Mouse (Mus musculus) lung, postnatal 36 days (tissue): Measurements from ENCODE around the gene Sephs1.
"Not testable (repeated sequence)": the region's sequence is repeated elsewhere in the genome, so short reads cannot be mapped to it uniquely, and the experiment has no call there.

Experiments used
- DNase-seq: peaks from one replicate; pipeline ENCODE4 v3.0.0; 2022; ENCODE audit warnings: mixed read lengths

Gene Sephs1

DNA sequence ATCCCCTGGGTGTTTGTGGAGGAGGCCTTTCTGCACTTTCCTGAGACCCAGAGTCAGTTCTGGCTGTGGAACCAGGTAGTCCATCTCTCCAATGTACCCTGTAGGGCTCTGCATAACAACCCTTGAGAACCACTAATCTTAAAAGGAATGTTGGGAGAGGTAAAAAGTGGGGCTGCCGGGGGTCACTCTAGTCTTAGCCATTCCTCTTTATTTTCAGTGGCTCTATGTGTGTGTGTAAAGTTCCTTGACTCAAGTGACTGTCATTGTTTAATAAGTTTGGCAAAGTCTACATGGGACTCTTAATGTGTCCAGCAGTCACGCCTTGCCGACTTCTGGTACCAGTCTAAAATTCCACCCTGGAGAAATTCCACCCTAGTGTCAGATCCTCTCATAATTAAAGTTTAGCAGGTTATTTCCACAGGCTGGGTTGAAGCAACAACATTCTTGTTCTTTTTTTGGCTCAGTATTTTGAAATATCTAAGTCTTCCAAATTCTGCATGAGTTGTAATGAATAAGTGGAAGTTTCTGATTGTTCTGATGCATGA lies 27.5 kb downstream of the Sephs1 start:
- DNase-seq, result peak; percentile 24

DNA sequence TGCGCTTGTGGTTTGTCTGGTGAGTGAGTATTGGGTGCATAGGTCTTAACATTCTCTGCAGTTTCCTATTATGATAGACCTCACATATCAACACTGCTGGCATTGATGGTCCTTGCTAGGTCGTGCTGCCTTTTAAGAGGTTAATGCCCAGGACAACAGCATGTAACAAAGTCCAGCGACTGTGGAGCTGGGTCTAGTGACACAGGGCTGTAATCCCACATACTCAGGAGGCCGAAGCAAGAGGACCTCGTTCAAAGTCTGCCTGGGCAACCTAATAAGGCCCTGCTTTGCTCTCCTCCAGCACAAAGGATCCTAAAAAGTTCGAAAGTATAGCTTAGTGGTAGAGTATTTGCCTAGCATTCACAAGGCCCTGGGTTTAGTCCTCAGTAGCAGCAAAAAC lies 28.5 kb downstream of the Sephs1 start:
- no peak for DNase-seq

GRCm38 (mm10) chr2:4910521-4910920 lies 29.2 kb downstream of the Sephs1 start:
- no peak for DNase-seq

GRCm38 (mm10) chr2:4913949-4914348 lies 32.6 kb downstream of the Sephs1 start:
- no peak for DNase-seq

- no peak for DNase-seq
These were observed 34.7 kb downstream of the Sephs1 start for GRCm38 (mm10) chr2:4916037-4916436.

DNA sequence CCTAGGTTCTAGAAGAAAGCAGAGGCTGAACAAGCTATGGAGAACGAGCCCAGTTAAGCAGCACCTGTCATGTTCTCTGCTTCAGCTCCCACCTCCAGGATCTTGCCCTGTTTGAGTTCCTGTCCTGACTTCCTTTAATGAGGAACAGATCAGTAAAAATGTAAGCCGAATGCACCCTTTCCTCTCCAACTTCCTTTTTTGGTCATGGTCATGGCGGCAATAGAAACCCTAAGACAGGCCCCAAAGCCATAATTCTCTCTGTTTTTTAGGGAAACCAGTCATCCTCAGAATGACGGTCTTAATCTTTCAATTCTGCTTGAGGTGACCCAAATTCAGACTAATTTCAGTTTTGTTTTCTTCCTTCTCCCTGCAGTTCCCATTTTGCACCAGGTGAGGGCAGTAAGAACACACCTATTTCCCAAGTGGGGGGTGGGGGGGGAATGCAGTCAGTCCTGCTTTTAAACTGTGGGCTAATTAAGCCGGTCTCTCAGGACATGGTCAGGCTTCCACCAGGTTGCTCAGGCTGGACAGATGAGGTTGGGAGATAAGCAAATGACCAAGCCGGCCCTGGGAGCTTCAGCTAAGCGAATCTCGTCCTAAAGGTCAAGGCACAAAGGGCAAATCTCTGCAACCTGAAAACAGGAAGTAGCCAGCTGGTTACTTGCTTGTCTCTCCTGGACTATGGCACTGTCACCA lies 36.1 kb downstream of the Sephs1 start:
- DNase-seq, result peak; percentile 80

DNA sequence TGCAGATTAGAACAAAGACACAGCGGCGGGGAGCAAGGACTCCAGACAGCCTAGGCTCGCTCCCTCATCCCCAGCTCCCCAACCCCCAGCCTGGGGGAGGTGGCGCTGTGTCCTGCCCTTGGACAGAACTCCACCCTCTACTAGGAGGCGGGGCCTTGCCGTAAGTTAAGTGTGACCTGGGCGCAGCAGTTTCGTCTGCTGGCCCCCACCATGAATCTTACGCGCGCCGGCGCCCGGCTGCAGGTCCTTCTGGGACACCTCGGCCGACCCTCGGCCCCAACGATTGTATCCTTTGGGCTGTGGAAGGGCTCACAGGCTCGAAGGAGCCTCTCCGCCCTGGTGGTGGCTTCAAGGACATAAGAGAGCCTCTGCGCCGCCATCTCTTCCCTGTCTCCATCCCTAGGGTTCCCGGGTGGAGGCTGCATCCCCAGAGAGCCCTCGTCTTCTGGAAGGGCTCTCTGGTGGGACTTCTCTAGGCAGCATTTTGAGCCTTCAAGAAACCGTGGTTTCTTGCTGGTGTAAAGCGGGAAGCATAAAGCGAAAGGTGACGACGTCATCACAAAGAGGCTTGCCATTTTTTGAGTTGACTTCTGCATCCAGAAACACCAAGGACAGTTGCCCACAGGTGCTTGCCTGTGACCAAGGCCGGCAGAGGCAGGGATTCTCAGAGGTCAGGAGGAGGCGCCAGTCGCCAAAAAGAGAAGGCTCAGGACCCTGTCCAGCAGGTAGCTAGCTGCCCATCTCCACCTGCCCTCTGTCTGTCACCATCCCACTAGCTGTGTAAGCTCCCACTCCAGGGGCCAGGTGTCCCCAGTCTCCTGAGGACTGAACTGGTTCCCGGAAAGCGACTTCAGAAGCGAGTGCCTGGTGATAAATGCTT lies 37.7 kb downstream of the Sephs1 start, which contains the start of gene Phyh:
Gene Phyh, plus strand, starts transcription at position 160 of the 880 bp plus-strand sequence.
- DNase-seq, result peak; percentile 95

GRCm38 (mm10) chr2:4921019-4921418 lies 39.7 kb downstream of the Sephs1 start:
- no peak for DNase-seq

DNA sequence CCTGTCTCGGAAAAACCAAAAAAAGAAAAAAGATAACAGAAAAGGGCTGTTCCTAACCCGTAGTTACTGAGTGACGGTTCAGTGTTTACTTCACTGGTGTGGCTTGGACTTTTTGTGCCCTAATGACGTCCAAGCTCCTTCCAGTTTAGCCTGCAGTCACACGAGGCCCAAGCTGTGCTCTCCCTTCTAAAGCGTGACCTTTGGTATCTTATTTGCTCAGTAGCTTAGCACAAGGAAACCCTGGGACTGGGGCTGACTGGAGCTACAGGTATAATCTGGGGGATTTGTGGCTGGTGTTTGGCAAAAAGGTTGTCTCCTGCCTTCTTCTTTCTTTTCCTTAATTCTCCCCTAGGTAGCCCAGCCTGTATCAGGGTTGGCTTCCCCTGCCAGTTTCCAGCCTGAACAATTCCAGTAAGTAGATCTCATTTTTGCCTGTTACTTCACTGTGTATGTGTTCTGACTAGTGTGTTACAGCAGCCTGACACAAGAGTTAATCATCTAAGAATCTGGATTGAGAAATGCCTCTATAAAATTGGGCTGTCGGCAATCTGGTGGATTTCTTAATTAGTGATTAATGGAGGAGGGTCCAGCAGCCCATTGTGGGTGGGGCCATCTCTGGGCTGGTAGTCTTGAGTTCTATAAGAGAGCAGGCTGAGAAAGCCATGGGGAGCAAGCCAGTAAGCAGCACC lies 41.3 kb downstream of the Sephs1 start:
- no peak for DNase-seq

- no peak for DNase-seq
These were observed 46.0 kb downstream of the Sephs1 start for GRCm38 (mm10) chr2:4927391-4927790.

GRCm38 (mm10) chr2:4929230-4929629 lies 47.9 kb downstream of the Sephs1 start:
- no peak for DNase-seq

- no peak for DNase-seq
These were observed 53.2 kb downstream of the Sephs1 start for GRCm38 (mm10) chr2:4934516-4934915.

- no peak for DNase-seq
These were observed 56.6 kb downstream of the Sephs1 start for GRCm38 (mm10) chr2:4937931-4938330.

- no peak for DNase-seq
These were observed 59.5 kb downstream of the Sephs1 start for GRCm38 (mm10) chr2:4940861-4941260.

GRCm38 (mm10) chr2:4949691-4950090 lies 68.3 kb downstream of the Sephs1 start:
- DNase-seq, result not testable (repeated sequence)

GRCm38 (mm10) chr2:4950986-4951385 lies 69.6 kb downstream of the Sephs1 start:
- DNase-seq, result no peak

DNA sequence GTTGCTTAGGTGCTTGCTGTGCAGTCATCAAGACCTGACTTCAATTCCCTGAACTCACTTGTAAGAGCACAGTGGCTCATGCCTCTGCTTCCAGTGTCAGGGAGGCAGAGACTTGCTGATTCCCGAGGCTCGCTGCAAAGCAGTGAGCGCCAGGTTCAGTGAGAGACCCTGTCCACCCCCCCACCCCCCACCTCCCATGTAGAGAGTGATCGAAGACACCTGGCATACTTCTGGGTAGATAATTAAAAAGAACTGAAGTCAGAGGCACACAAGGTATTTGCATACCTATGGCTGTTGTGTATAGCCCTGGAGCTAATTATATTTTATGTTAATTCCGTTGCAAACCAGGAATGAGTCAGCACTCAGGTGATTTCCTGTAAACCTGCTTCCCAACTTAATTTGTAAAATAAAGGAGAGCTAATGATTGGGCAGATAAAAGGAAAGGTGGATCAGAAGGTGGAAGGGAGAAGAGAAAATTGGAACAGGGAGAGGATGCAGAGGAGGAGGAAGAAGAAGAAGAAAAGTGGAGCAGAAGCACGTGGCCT lies 72.9 kb downstream of the Sephs1 start:
- no peak for DNase-seq

DNA sequence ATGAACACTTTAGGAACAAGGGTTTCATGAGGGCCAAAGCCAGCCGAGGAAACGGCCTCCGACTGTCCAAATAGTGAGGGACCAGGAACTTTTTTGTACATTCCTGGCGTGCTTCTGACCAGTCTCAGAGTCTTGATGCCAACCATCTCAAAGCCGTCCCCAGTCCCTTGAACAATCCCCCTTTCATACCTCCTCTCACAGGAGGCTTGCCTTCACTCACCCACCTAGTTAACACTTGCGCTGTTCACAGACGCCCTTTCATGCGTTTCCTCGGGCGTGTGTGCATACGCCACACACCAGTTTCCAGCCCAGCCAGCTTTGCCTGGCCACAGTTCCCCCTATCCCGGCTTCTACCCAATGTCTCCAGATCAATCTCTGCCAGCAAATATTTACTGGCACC lies 76.7 kb downstream of the Sephs1 start:
- DNase-seq, result no peak
